Mouse (Mus musculus) mature B cell (primary cell): Measurements from ENCODE around the gene Il12rb2.

Experiments used
- in situ Hi-C: fragments of 300-500 bp; cut with MboI; formaldehyde crosslinking; loops from 2 replicates; pipeline ENCODE4 v1.14.3; 2019

Gene Il12rb2

DNA sequence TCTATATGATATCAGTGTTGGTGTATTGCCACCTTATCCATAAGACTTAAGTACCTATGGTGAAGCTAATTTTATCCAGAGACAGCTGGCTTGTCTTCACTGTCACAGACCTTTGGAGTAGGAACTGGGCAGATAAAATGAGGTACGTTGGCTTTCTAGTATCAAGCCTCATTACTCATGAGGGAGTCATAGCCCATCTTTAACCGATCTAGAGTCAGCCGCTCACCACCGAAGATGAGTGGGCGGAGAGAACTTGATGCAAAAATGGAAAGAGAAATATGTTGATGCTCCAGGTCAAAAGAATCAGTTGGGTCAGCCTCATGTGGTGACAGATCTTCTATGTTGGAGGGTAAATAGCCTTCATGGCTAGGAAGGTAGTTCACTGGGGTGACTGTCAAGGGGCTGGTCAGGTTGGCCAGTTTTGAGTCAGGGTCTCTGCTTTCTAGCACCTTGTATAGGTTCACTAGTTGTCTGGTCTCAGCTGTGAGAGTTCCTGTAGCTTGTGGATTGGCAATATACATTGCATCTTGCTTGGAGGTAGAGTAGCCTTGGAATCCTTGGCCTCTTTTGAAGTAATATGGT is 83.9 kb downstream of the Il12rb2 start:
- in situ Hi-C loops: no loop called here

DNA sequence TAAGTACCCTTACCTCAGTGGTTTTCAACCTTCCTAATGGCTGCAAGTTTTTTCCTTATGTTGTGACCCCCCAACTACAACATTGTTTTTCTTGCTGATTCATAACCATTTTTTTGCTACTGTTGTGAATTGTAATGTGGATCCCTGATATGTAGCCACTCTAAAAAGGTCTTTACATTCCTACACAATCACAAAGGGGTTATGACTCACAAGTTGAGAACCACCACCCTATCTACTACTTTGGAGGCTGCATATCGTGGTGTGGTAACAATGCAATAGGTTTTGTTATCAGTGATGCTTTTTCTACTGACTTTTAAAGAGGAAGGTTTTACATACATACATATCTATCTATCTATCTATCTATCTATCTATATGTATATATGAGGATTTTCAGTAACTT is 93.1 kb downstream of the Il12rb2 start:
- in situ Hi-C loops: no loop called here

DNA sequence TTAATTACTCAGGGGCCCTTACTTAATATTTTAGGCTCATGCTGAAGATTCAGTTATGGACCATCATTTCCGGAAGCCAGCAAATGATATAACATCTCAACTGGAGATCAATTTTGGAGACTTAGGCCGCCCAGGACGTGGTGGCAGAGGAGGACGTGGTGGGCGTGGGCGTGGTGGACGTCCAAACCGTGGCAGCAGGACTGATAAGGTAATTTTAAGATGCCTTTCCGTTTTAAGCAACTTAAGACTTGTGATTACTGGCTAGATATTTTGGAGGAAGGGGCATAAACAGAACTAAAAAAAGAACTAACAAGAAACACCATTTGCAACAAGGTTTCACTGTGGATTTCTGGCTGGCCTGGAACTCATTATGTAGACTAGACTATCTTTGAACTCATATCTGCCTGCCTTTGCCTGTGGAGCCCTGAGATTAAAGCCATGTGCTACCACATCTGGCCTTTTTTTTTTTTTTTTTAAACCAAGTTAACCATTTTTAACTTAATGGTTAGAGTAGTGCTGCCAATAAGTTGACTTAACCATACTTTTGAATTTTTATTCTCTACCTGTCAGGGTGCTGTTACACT is 94.3 kb downstream of the Il12rb2 start:
- in situ Hi-C loops: no loop called here

DNA sequence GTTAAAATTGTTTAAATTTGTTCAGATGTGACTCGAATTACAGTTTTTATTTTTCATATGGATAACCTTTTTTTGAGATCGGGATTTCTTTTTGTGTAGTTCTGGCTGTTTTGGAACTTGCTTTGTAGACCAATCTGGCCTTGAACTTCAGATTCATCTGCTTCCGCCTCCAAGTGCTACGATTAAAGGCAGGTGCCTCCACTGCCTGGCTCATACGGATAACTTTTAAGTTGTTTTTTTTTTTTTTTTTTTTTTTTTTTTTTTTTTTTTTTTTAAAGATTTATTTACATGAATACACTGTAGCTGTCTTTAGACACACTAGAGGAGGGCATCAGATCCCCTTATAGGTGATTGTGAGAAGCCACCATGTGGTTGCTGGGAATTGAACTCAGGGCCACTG is 98.0 kb downstream of the Il12rb2 start:
- in situ Hi-C loops: no loop called here

DNA sequence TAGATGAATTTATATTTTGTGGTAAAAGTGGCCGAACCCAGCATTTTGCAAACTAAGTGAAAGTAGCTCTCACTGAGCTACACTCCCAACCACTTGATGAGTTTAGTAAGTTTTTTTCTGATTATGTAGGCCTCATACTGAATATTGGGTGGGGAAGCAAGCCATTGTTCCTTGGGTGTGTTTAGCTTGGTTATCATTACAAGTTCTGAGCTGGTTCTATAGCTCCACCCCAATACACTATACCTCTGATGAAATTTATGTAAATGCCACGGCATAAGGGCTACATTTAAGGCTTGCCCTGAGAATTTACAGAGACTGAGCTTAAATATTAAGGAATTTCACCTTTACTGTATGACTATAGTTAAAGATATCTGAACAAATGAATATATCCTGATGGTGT is 106.5 kb downstream of the Il12rb2 start:
- in situ Hi-C loops: no loop called here

DNA sequence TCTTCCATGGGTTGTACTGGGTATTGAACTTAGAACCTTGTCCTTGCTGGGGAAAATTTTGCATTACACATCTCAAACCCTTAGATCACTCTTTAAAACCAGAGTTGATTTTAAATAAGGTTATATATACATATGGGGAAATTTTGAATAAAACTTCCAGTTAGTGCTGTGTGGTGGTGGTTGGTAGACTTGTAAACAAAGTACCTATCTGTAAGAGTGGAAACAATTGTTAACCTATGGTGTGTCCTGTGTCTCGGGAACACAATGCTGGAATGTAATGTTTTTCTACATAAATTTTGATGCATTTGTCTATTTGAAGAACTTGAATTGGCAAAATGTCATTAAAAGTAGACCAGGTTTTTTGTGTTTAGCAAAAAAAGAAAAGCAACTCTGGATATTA is 107.0 kb downstream of the Il12rb2 start:
- in situ Hi-C loops: no loop called here

DNA sequence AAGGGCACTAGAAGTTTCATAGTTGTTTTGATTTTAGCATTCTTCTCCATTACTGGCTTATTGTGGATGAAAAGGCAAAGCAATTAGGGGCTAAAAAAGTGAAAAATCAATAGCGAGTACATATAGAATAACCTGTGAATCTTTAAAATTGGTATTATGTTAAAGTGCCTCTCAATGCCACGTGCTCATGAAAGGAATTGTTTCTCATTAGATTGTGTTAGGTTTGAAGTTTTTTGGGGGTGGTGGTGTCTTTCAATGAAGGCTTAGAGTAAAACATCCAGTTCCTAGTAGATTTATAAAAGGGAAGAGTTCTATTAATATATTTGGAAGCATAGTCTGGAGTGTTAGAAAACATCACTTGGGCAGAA is 107.8 kb downstream of the Il12rb2 start:
- in situ Hi-C loops: no loop called here

DNA sequence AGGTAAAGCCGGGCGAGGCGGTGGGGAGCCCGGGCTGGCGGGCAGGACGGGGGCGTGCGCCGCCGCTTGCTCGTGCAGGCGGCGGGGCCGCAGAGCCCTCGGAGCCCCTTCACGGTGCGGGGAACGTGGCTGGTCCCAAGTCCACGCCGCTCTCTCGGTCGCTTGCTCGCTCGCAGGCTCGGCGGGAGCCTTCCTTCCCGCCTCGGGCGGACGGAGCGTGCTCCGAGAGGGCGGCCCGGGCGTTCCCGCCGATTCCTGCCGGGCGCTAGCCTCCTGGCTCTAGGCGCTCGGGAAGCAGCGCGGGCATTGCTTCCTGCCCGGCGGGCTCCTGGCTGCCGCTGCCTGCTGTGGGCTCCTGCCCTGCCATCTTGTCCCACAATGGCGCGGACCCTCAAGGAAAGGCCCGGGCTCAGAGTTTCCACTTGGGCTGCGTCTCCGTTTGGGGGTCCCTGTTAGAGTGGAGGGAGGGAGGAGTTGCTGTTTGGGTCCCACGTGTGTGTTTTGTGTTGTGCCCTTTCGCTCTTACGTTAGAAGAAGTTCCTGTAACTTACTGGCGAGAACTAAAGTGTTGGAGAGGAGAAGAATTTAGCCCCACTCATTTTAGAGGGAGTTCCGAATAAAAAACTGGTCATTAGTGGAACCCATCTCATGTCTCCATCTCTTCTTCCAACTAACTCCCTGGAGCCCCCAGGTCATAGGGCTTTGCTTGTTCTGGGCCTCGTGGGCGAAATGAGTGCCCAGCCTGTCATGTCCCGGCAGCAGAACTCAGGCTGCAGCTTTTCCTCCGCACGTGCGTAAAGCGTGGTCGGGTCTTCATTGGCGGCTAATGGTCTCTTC is 108.4 kb downstream of the Il12rb2 start:
- in situ Hi-C loops: no loop called here

DNA sequence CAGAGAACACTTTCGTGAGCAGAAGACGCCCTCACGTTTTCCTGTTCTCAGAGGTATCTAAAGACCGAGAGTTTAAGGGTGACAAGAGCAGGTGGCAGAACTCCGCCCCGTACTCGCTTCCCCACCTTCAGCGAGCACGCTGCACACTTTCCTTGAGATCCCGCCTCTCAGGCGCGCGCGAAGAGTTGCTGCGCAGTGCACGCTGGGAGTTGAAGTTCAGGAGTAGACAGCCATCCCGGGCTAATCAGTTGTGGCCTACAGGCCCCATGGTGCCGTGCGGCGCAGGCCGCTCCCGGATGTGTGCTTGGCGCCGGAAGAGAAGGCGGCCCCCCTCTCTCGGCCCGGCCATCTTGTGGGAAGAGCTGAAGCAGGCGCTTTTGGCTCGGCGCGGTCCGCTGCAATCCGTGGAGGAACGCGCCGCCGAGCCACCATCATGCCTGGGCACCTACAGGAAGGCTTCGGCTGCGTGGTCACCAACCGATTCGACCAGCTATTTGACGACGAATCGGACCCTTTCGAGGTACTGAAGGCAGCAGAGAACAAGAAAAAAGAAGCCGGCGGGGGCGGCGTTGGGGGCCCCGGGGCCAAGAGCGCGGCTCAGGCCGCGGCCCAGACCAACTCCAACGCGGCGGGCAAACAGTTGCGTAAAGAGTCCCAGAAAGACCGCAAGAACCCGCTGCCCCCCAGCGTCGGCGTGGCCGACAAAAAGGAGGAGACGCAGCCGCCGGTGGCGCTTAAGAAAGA is 109.2 kb downstream of the Il12rb2 start:
- in situ Hi-C loops: no loop called here

DNA sequence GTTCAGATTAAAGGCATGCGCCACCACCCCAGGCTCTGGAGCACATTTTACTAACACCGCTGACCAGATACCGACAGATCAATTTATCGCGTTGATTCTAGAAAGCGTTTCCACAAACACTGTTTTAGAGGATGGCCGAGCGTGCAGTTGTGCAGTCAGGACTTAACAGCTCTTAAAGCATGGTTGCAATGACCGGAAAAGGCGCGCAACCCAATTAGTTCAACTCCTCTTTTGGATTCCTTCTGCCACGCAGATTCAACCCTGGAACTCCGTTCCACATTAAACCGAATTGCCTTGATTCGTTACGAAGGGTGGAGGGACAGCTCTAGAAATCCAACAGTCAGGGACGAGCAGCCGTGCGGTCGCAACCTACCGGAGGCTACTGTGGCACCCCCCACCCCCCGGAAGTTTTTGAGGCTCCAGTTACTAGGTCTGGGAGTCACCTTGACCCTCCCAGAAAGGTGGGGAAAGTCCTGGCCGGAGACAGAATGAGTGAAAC is 109.8 kb downstream of the Il12rb2 start:
- in situ Hi-C loops: no loop called here

DNA sequence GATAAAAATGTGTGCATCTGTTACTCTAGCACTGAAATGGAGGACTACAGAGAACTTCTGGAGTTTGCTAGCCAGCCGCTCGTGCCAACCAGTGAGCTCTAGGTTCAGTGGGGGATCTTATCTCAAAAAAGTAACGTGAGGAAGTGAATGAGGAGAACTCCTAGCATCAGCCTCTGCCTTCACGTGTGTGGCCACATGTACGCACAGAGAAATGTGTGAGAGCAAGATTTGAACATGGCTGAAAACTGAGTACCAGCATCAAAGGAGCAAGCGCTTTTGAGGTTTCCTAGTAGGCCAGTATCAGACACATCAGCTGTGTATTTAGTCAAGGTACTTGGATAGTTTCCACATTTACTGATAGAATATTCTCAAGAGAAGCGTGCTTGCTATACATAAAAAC is 111.1 kb downstream of the Il12rb2 start:
- in situ Hi-C loops: no loop called here

DNA sequence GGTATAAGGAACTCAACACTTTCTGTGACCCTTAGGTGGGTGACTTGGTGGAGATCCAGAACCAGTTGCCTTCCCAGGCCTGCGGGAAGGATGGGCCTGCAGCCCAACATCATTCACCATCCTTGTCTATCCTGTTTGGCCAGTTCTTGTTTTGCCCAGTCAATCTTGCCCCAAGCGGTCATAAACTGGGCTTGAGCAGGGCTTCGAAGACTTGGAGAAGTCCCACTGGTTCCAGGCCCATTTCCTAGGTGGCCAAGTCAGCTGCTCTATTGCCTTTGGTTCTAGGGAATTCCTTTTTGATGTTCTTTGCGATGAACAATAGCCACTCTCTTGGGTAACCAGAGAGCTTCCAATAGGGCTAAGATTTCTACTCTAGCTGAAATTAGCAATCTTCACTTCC is 124.9 kb downstream of the Il12rb2 start:
- in situ Hi-C loops: no loop called here

DNA sequence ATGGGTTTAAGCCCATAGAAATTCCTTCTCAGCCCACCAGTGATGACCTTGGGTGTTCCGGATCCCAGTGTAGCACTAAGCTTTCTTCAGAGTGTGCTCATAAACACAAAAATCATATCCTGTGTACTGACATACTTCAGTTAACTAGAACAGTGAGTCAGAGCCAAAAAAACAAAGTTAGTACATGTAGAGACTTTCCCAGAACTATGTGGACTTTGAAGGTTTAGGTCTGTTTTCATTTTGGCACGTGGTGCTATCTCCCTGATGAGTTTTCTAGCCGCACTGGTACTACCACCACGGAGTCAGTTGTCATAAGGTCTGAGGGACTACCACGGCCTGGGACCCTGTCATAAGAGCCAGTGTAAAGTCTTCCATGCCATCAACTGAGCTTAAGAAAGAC is 131.5 kb downstream of the Il12rb2 start:
- in situ Hi-C loops: no loop called here

DNA sequence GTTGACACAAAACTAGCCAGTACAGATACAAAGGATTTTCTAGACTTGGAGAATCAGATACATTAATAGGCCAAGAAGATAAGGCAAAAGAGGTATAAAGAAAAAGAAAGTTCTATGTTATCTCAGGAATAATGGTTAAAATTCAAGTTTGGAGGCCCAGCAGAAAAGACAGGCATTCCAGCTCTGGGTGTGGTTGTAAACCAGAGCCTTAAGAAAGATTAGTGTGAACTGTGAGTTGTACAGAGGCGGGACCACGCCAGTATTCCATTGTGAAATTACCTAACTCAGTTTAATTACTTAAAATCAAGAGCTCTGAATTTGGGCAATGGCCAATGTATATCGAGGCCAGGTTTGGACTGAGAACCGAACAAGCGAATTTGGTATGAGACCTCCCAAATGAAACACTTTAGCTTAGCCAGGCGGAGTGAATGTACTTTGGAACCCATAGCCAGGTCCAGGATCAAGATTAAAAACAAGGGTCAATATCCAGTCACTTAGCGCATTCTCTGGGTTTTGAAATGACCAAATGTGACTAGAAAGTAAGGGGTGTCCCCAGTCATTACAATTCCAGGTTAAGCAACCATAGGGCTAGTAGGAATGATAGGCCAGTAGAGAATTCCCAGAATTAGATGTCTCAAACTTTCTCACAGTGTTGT is 132.1 kb downstream of the Il12rb2 start:
- in situ Hi-C loops: no loop called here
